Mouse (Mus musculus): ENCODE results near the gene Olfr12.

DNA sequence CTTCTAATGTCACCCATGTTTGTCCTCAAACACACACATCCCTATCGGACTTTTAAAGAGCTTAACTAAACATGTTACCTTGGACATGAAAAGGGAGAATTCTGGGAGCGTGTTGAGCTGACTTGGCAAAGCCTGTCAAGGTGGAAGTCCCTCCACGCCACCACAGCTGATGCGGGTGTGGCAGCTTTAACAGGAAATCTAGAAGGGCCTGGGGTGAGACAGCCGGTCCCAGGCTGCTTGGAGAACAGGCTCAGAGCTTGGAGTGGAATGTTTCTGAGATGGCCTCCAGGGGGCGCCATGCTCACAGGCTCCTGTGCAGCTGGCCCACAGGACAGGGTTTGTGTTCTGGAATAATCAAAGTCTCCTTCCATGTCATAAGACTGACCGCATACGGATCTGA, 31.1 kb downstream of the Olfr12 start, which contains the start of gene Otos:
- TF ChIP-seq CTCF (IDR thresholded peaks at IDR 0.05), result peak; percentile 88
- TF ChIP-seq POLR2A (IDR thresholded peaks at IDR 0.05; ENCODE audit: insufficient read depth, low read depth, low read length), result no peak

All from heart, adult 2 months (tissue).